Mouse (Mus musculus): Measurements from ENCODE around the gene Casz1. TPM values are rescaled to one million over a fixed set of nuclear protein-coding genes. Genes with fewer than 3 reads are reported as not detected.

Casz1 gene
- polyA plus RNA-seq, 1 experiment from 2014 or later: 1.1 TPM

- WGBS (ENCODE audit: missing documents): 56% methylated on average over 8 of the region's 11 CpGs
- no peak overlapping the region for H3K4me3 ChIP-seq (ENCODE audit: inconsistent target)
- H3K79me2 ChIP-seq (ENCODE audit: inconsistent target): no peaks in the 10 kb centered on the region
- H3K36me3 ChIP-seq (ENCODE audit: inconsistent target): no peaks in the 10 kb centered on the region
- H3K27ac ChIP-seq: no peak overlapping the region
Observed at GRCm38 (mm10) chr4:148846724-148847123, 42.5 kb downstream of the Casz1 start.

GRCm38 (mm10) chr4:148847636-148848035 lies 43.4 kb downstream of the Casz1 start:
- H3K27ac ChIP-seq: no peak overlapping the region
- H3K79me2 ChIP-seq (ENCODE audit: inconsistent target): no peaks in the 10 kb centered on the region
- H3K4me3 ChIP-seq (ENCODE audit: inconsistent target): no peak overlapping the region
- 90% methylated on average over 9 of the region's 9 CpGs for WGBS (ENCODE audit: missing documents)
- no peaks in the 10 kb centered on the region for H3K36me3 ChIP-seq (ENCODE audit: inconsistent target)

GRCm38 (mm10) chr4:148849437-148849836 lies 45.2 kb downstream of the Casz1 start:
- H3K27ac ChIP-seq: no peak overlapping the region
- no peak overlapping the region for H3K4me3 ChIP-seq (ENCODE audit: inconsistent target)
- 38% methylated on average over 6 of the region's 6 CpGs for WGBS (ENCODE audit: missing documents)
- H3K79me2 ChIP-seq (ENCODE audit: inconsistent target): no peaks in the 10 kb centered on the region
- H3K36me3 ChIP-seq (ENCODE audit: inconsistent target): no peaks in the 10 kb centered on the region

- 84% methylated on average over 4 of the region's 4 CpGs for WGBS (ENCODE audit: missing documents)
- H3K79me2 ChIP-seq (ENCODE audit: inconsistent target): no peaks in the 10 kb centered on the region
- H3K4me3 ChIP-seq (ENCODE audit: inconsistent target): no peak overlapping the region
- no peaks in the 10 kb centered on the region for H3K36me3 ChIP-seq (ENCODE audit: inconsistent target)
- no peak overlapping the region for H3K27ac ChIP-seq
Observed at GRCm38 (mm10) chr4:148853057-148853456, 48.8 kb downstream of the Casz1 start.

GRCm38 (mm10) chr4:148854093-148854492 lies 49.9 kb downstream of the Casz1 start:
- Histone ChIP-seq H3K27ac (no peak overlapping the region), H3K36me3 (ENCODE audit: inconsistent target) (no peaks in the 10 kb centered on the region), H3K4me3 (ENCODE audit: inconsistent target) (no peak overlapping the region), H3K79me2 (ENCODE audit: inconsistent target) (no peaks in the 10 kb centered on the region)
- 28% methylated on average over 2 of the region's 2 CpGs for WGBS (ENCODE audit: missing documents)

- Histone ChIP-seq H3K4me3 (ENCODE audit: inconsistent target) (no peak overlapping the region), H3K36me3 (ENCODE audit: inconsistent target) (no peaks in the 10 kb centered on the region), H3K79me2 (ENCODE audit: inconsistent target) (no peaks in the 10 kb centered on the region), H3K27ac (no peak overlapping the region)
- WGBS (ENCODE audit: missing documents): 97% methylated on average over 5 of the region's 5 CpGs
Observed at GRCm38 (mm10) chr4:148855527-148855926, 51.3 kb downstream of the Casz1 start.

GRCm38 (mm10) chr4:148856216-148856615 lies 52.0 kb downstream of the Casz1 start:
- H3K79me2 ChIP-seq (ENCODE audit: inconsistent target): no peaks in the 10 kb centered on the region
- no peaks in the 10 kb centered on the region for H3K36me3 ChIP-seq (ENCODE audit: inconsistent target)
- no peak overlapping the region for H3K4me3 ChIP-seq (ENCODE audit: inconsistent target)
- H3K27ac ChIP-seq: no peak overlapping the region
- WGBS (ENCODE audit: missing documents): 70% methylated on average over 3 of the region's 4 CpGs

- 82% methylated on average over 13 of the region's 13 CpGs for WGBS (ENCODE audit: missing documents)
- H3K36me3 ChIP-seq (ENCODE audit: inconsistent target): no peaks in the 10 kb centered on the region
- H3K4me3 ChIP-seq (ENCODE audit: inconsistent target): no peak overlapping the region
- no peaks in the 10 kb centered on the region for H3K79me2 ChIP-seq (ENCODE audit: inconsistent target)
- H3K27ac ChIP-seq: no peak overlapping the region
Observed at GRCm38 (mm10) chr4:148857398-148858084, 53.3 kb downstream of the Casz1 start.

- Histone ChIP-seq H3K79me2 (ENCODE audit: inconsistent target) (no peaks in the 10 kb centered on the region), H3K27ac (no peak overlapping the region), H3K36me3 (ENCODE audit: inconsistent target) (no peaks in the 10 kb centered on the region), H3K4me3 (ENCODE audit: inconsistent target) (no peak overlapping the region)
- WGBS (ENCODE audit: missing documents): 81% methylated on average over 7 of the region's 7 CpGs
Observed at GRCm38 (mm10) chr4:148858194-148858593, 54.0 kb downstream of the Casz1 start.

GRCm38 (mm10) chr4:148859415-148859814 lies 55.2 kb downstream of the Casz1 start:
- H3K36me3 ChIP-seq (ENCODE audit: inconsistent target): no peaks in the 10 kb centered on the region
- H3K27ac ChIP-seq: no peak overlapping the region
- WGBS (ENCODE audit: missing documents): 67% methylated on average over 7 of the region's 7 CpGs
- no peak overlapping the region for H3K4me3 ChIP-seq (ENCODE audit: inconsistent target)
- H3K79me2 ChIP-seq (ENCODE audit: inconsistent target): no peaks in the 10 kb centered on the region

- no peaks in the 10 kb centered on the region for H3K36me3 ChIP-seq (ENCODE audit: inconsistent target)
- no peak overlapping the region for H3K27ac ChIP-seq
- WGBS (ENCODE audit: missing documents): 13% methylated on average over 26 of the region's 27 CpGs
- no peaks in the 10 kb centered on the region for H3K79me2 ChIP-seq (ENCODE audit: inconsistent target)
- H3K4me3 ChIP-seq (ENCODE audit: inconsistent target): no peak overlapping the region
Observed at GRCm38 (mm10) chr4:148859906-148860491, 55.8 kb downstream of the Casz1 start.

GRCm38 (mm10) chr4:148860636-148861035 lies 56.4 kb downstream of the Casz1 start:
- Histone ChIP-seq H3K79me2 (ENCODE audit: inconsistent target) (no peaks in the 10 kb centered on the region), H3K27ac (no peak overlapping the region), H3K36me3 (ENCODE audit: inconsistent target) (no peaks in the 10 kb centered on the region), H3K4me3 (ENCODE audit: inconsistent target) (no peak overlapping the region)
- 89% methylated on average over 7 of the region's 7 CpGs for WGBS (ENCODE audit: missing documents)

- no peaks in the 10 kb centered on the region for H3K79me2 ChIP-seq (ENCODE audit: inconsistent target)
- no peaks in the 10 kb centered on the region for H3K36me3 ChIP-seq (ENCODE audit: inconsistent target)
- H3K4me3 ChIP-seq (ENCODE audit: inconsistent target): no peak overlapping the region
- WGBS (ENCODE audit: missing documents): 63% methylated on average over 8 of the region's 12 CpGs
- no peak overlapping the region for H3K27ac ChIP-seq
Observed at GRCm38 (mm10) chr4:148866812-148867470, 62.7 kb downstream of the Casz1 start.

- H3K36me3 ChIP-seq (ENCODE audit: inconsistent target): no peaks in the 10 kb centered on the region
- 80% methylated on average over 11 of the region's 11 CpGs for WGBS (ENCODE audit: missing documents)
- no peaks in the 10 kb centered on the region for H3K79me2 ChIP-seq (ENCODE audit: inconsistent target)
- no peak overlapping the region for H3K4me3 ChIP-seq (ENCODE audit: inconsistent target)
- H3K27ac ChIP-seq: no peak overlapping the region
Observed at GRCm38 (mm10) chr4:148867721-148868397, 63.6 kb downstream of the Casz1 start.

- H3K27ac ChIP-seq: no peak overlapping the region
- 84% methylated on average over 6 of the region's 7 CpGs for WGBS (ENCODE audit: missing documents)
Observed at GRCm38 (mm10) chr4:148869566-148869965, 65.3 kb downstream of the Casz1 start.

More at GRCm38 (mm10) chr4:148869566-148869965, 65.3 kb downstream of the Casz1 start:
- Histone ChIP-seq H3K36me3 (ENCODE audit: inconsistent target) (no peaks in the 10 kb centered on the region), H3K4me3 (ENCODE audit: inconsistent target) (no peak overlapping the region), H3K79me2 (ENCODE audit: inconsistent target) (no peaks in the 10 kb centered on the region)

All from macrophage (primary cell).